ENCODE assay signal across 12 mouse cellular contexts in genomic region chrX:57336958-57337357, GRCm38 (mm10). TPM values are rescaled to one million over a fixed set of nuclear protein-coding genes. Genes with fewer than 3 reads are reported as not detected.
DNase-seq lines count a peak whose midpoint lies in the region; ATAC-seq and TF ChIP-seq lines count a peak whose summit lies in the region.
"Had no signal": no experiment of that assay in that cellular context is flagged by ENCODE, and none has a peak within 500 bp of the region (broad histone marks: within the 10 kb centered on the region; RNA-seq: fewer than 3 reads in every experiment).

No protein-coding gene starts in this region.

- TF ChIP-seq POLR2A in bone marrow, adult 2 months (IDR thresholded peaks at IDR 0.05; ENCODE audit: borderline replicate concordance, control insufficient read depth, low read depth, low read length) = no peak

- intact Hi-C loops in gastrocnemius, postnatal 36 days (cut with DNase I) = no loop called here

- WGBS in bone marrow, adult 2 months = 29% methylated on average over 9 of the region's 9 CpGs

- no peak for TF ChIP-seq CTCF in bone marrow, adult 2 months (IDR thresholded peaks at IDR 0.05; ENCODE audit: control insufficient read depth, insufficient read depth, low read length)

- H3K4me1 ChIP-seq in bone marrow, adult 2 months (ENCODE audit: control insufficient read depth, insufficient read depth, low read length) = no peaks in the 10 kb centered on the region
- H3K4me1 ChIP-seq: forebrain, embryonic 10.5 days; heart, embryonic 10.5 days; liver, embryonic 12.5 days had no signal

- H3K4me3 ChIP-seq in bone marrow, adult 2 months (replicated peaks; ENCODE audit: control insufficient read depth, low read depth, low read length) = peak overlapping the region; percentile 87
- H3K4me3 ChIP-seq: forebrain, embryonic 10.5 days; heart, embryonic 10.5 days; liver, embryonic 12.5 days had no signal

- H3K27ac ChIP-seq in bone marrow, adult 2 months (ENCODE audit: control insufficient read depth, insufficient read depth, low read depth, low read length, poor library complexity) = peak overlapping the region; percentile 87
- H3K27ac ChIP-seq: forebrain, embryonic 10.5 days; heart, embryonic 10.5 days; liver, embryonic 12.5 days had no signal

- ATAC-seq in megakaryocyte progenitor cell, adult 5-6 weeks (replicated peaks; ENCODE audit: poor library complexity) = peak; percentile 70
- ATAC-seq: liver, embryonic 12.5 days had no signal

- peak; percentile 30 for DNase-seq in lung, postnatal 36 days
- no peak for DNase-seq in lung, postnatal 4 days
- DNase-seq in thymus, postnatal 4 days = peak; percentile 27
- no peak for DNase-seq in right cerebral cortex, postnatal 14 days
- DNase-seq in gastrocnemius, postnatal 36 days = no peak
- DNase-seq: cerebellum, adult 8-10 months; kidney, adult 18-20 months had no signal

RNA-seq across cellular contexts. Expression of gene Arhgef6, which starts 1.6 kb away (rescaled TPM):
- polyA plus RNA-seq in bone marrow, adult 2 months (2011; ENCODE audit: insufficient read depth, insufficient read length, low replicate concordance, missing spikeins) = 14.0 and 30.7 TPM in 2 replicates
- 162 and 166 TPM in 2 replicates for total RNA-seq in megakaryocyte progenitor cell, adult 5-6 weeks (2015)
- total RNA-seq in megakaryocyte progenitor cell, adult 5-6 weeks (2017) = 108 and 110 TPM in 2 replicates
- 10 to 100 TPM; 70.6 to 83.2 TPM for total RNA-seq in gastrocnemius, postnatal 36 days (2021)

RNA-seq across cellular contexts. Expression of gene Rbmx, which starts 55.9 kb away (rescaled TPM):
- polyA plus RNA-seq in bone marrow, adult 2 months (2011; ENCODE audit: insufficient read depth, insufficient read length, low replicate concordance, missing spikeins) = 15.0 and 23.3 TPM in 2 replicates
- total RNA-seq in megakaryocyte progenitor cell, adult 5-6 weeks (2015) = 85.0 and 92.6 TPM in 2 replicates
- 60.8 and 87.4 TPM in 2 replicates for total RNA-seq in megakaryocyte progenitor cell, adult 5-6 weeks (2017)
- total RNA-seq in gastrocnemius, postnatal 36 days (2021) = 10 to 100 TPM; 12.0 to 14.7 TPM

Comparison
In these comparisons a context has a peak if more than half of its experiments do, and no peak if none do; other contexts are left out.
1. DNase-seq: peak in lung, postnatal 36 days (single experiment) and thymus, postnatal 4 days (single experiment); none in lung, postnatal 4 days (0 of 2), right cerebral cortex, postnatal 14 days (single experiment) and gastrocnemius, postnatal 36 days (0 of 2).